Mouse (Mus musculus) olfactory bulb, adult 2 months (tissue): ENCODE measurements around the gene Ankdd1b. TPM values are rescaled to one million over a fixed set of nuclear protein-coding genes. Genes with fewer than 3 reads are reported as not detected.

Experiments used
- H3K27ac ChIP-seq: fragments of 200-500 bp; 2 replicates; pipeline ENCODE4 v1.5.1; 2012; ENCODE audit warnings: low read depth, low read length; ENCODE audit not compliant: insufficient read depth
- H3K4me1 ChIP-seq: fragments of 200-500 bp; 2 replicates; pipeline ENCODE4 v1.6.1; 2012; ENCODE audit warnings: low read length; ENCODE audit not compliant: control insufficient read depth, insufficient read depth
- H3K4me3 ChIP-seq: fragments of 200-500 bp; 2 replicates; pipeline ENCODE4 v1.5.1; 2012; ENCODE audit warnings: mild to moderate bottlenecking, low read depth, low read length, moderate library complexity; ENCODE audit not compliant: insufficient read depth
- CTCF ChIP-seq: fragments of 200-500 bp; IDR thresholded peaks from 2 replicates; pipeline ENCODE4 v1.5.1; 2012; ENCODE audit warnings: low read depth, mild to moderate bottlenecking, low read length, moderate library complexity; ENCODE audit not compliant: insufficient read depth
- POLR2A ChIP-seq: fragments of 200-500 bp; IDR thresholded peaks from 2 replicates; pipeline ENCODE4 v1.6.1; 2012; ENCODE audit warnings: mild to moderate bottlenecking, low read depth, low read length, moderate library complexity; ENCODE audit not compliant: insufficient read depth
- WGBS: fragments of 180-500 bp; shearing (Covaris S2); methylation state at CpG from one replicate; pipeline ENCODE4 v1.1.7; 2018; 5-methylcytosine and 5-hydroxymethylcytosine counted together
- polyA plus RNA-seq: library from polyadenylated mRNA; stranded (reverse); fragments of >200 nt; gene quantifications from 2 replicates; pipeline ENCODE4 v1.2.4, GENCODE M21; 2012; ENCODE audit warnings: low replicate concordance; ENCODE audit not compliant: missing spikeins, insufficient read depth, insufficient read length

Ankdd1b gene
- polyA plus RNA-seq, 1 experiment = not detected

- no peak overlapping the region for H3K27ac ChIP-seq
- TF ChIP-seq CTCF (no peak), POLR2A (no peak)
- peaks cover 3% of the 10 kb centered on the region for H3K4me1 ChIP-seq
- 20% methylated on average over 2 of the region's 2 CpGs for WGBS
- peak overlapping the region; percentile 27 for H3K4me3 ChIP-seq
Measured at GRCm38 (mm10) chr13:96389301-96389700, 81.7 kb downstream of the Ankdd1b start.

- WGBS = under 1% methylated on average over 44 of the region's 44 CpGs
- H3K4me1 ChIP-seq = peaks cover 3% of the 10 kb centered on the region
- no peak within 1 kb of the TSS for H3K27ac ChIP-seq
- peak within 1 kb of the TSS; percentile 61 for H3K4me3 ChIP-seq
- 0 out of 2 replicates have a peak, but pooled peaks have one; percentile 66 for TF ChIP-seq POLR2A
- TF ChIP-seq CTCF = no peak
Measured at GRCm38 (mm10) chr13:96388042-96388888, 82.7 kb downstream of the Ankdd1b start, which contains the start of gene Poc5. TSS of gene Poc5 (plus strand) at chr13:96388294.

DNA sequence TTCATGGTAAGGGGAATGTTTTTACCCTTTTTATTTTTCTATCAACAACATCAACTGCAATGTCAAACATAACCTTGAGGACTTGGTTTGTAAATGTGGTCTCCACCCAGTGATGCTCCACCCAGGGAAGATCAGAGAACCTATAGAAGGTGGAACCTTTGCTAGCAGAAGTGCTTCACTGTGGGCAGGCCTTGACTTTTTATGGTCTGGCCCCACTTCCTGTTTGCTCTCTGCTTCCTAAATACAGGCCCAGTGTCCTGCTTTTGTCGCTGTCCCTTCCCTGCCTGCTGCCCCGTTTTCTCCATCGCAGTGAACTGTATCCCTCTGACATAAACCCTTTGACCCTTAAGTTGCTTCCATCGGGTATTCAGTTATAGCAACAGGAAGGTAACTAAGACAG is 93.1 kb downstream of the Ankdd1b start:
- Histone ChIP-seq H3K4me1 (no peaks in the 10 kb centered on the region), H3K4me3 (no peak overlapping the region), H3K27ac (no peak overlapping the region)
- TF ChIP-seq POLR2A (no peak), CTCF (no peak)
- 83% methylated on average over 4 of the region's 4 CpGs for WGBS

DNA sequence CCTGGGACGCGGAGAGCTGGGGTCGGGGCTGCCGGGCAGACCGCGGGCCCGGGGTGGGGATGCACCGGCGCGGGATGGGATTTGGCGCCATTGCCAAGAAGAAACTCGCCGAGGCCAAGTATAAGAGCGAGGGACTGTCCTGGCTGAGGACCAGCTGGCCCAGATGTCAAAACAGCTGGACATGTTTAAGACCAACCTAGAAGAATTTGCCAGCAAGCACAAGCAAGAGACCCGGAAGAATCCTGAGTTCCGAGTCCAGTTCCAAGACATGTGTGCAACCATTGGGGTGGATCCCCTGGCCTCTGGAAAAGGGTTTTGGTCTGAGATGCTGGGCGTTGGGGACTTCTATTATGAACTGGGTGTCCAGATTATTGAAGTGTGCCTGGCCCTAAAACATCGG is 94.1 kb downstream of the Ankdd1b start:
- H3K4me1 ChIP-seq = no peaks in the 10 kb centered on the region
- no peak overlapping the region for H3K27ac ChIP-seq
- TF ChIP-seq CTCF (no peak), POLR2A (no peak)
- no peak overlapping the region for H3K4me3 ChIP-seq
- 92% methylated on average over 18 of the region's 18 CpGs for WGBS

GRCm38 (mm10) chr13:96375519-96375918 is 95.5 kb downstream of the Ankdd1b start:
- H3K4me1 ChIP-seq = no peaks in the 10 kb centered on the region
- WGBS = 8% methylated on average over 2 of the region's 2 CpGs
- TF ChIP-seq CTCF = no peak
- TF ChIP-seq POLR2A = no peak
- no peak overlapping the region for H3K27ac ChIP-seq
- H3K4me3 ChIP-seq = no peak overlapping the region

Other genes starting within 250 kb of the Ankdd1b start
- gene Poc5, start 82.9 kb downstream of the Ankdd1b start, polyA plus RNA-seq = not detected in 2 replicates
- not detected in 2 replicates for gene Gm17622, start 19.5 kb upstream of the Ankdd1b start, polyA plus RNA-seq
- not detected in 2 replicates for gene Polk, start 71.4 kb upstream of the Ankdd1b start, polyA plus RNA-seq
- gene Col4a3bp, start 71.4 kb upstream of the Ankdd1b start, polyA plus RNA-seq = 201 TPM in 1 of 2 replicates, not detected in the other
- not detected in 2 replicates for gene Hmgcr, start 199.7 kb upstream of the Ankdd1b start, polyA plus RNA-seq